Mouse (Mus musculus) olfactory bulb, adult 2 months (tissue): Measurements from ENCODE around the gene Tlr4.

ENCODE experiments used
- CTCF ChIP-seq: fragments of 200-500 bp; IDR thresholded peaks from 2 replicates; pipeline ENCODE4 v1.5.1; 2012; ENCODE audit warnings: low read depth, mild to moderate bottlenecking, low read length, moderate library complexity; ENCODE audit not compliant: insufficient read depth
- POLR2A ChIP-seq: fragments of 200-500 bp; IDR thresholded peaks from 2 replicates; pipeline ENCODE4 v1.6.1; 2012; ENCODE audit warnings: mild to moderate bottlenecking, low read depth, low read length, moderate library complexity; ENCODE audit not compliant: insufficient read depth

- TF ChIP-seq CTCF (no peak), POLR2A (no peak)
These were observed 10.7 kb downstream of the Tlr4 start for GRCm38 (mm10) chr4:66838071-66838470.
